Mouse (Mus musculus): ENCODE results near the gene 0610010K14Rik. TPM values are rescaled to one million over a fixed set of nuclear protein-coding genes. Genes with fewer than 3 reads are reported as not detected.

The 0610010K14Rik gene
- total and polyA plus RNA-seq, 3 experiments: 20.2 to 100 (median 64.9) TPM

DNA sequence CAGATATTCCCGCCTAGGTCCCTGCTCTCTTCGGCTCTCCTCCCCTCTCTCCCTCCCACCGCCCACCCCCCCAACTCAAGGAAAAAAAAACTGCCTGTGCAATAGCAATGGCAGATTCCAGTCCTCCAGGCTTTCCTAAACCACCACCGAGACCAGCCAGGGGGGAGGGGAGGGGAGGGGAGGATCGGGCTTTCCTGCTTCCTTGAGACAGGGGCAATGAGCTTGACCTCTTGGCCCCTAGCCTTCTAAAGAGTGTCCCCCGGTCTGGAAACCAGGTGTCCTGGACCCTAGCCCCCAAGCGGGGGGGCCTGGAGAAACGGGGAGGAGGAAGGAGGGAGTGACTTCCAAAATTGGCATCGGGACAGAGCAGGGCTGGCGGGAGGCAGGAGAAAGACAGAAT, 5.2 kb downstream of the 0610010K14Rik start:
- ATAC-seq (ENCODE audit: extremely low read depth, insufficient number of reproducible peaks, low FRiP score, poor library complexity, severe bottlenecking) (no peak), DNase-seq (ENCODE audit: low spot score) (no peak)
- peaks cover 25% of the 10 kb centered on the region for H3K27me3 ChIP-seq (ENCODE audit: insufficient read depth, low read length)
- peak overlapping the region; percentile 16; the same call in 1 of the 2 replicates for H3K4me3 ChIP-seq (ENCODE audit: low read depth, low read length)
- no peaks in the 10 kb centered on the region for H3K9me3 ChIP-seq (replicated peaks)
- peaks cover 75% of the 10 kb centered on the region for H3K4me1 ChIP-seq (ENCODE audit: insufficient read depth, low read depth, low read length)
- TF ChIP-seq GATA1 (IDR thresholded peaks at IDR 0.05; ENCODE audit: borderline replicate concordance, low read length) (no peak), GATA2 (IDR thresholded peaks at IDR 0.05; ENCODE audit: borderline replicate concordance, low read depth, low read length) (no peak), POLR2AphosphoS5 (IDR thresholded peaks at IDR 0.05; ENCODE audit: insufficient replicate concordance, low read depth, low read length) (no peak), CTCF (IDR thresholded peaks at IDR 0.05; ENCODE audit: low read depth, low read length) (no peak), TAL1 (conservative IDR thresholded peaks at IDR 0.05; ENCODE audit: low read depth, low read length) (no peak)
- H3K36me3 ChIP-seq (replicated peaks): peaks cover 29% of the 10 kb centered on the region

DNA sequence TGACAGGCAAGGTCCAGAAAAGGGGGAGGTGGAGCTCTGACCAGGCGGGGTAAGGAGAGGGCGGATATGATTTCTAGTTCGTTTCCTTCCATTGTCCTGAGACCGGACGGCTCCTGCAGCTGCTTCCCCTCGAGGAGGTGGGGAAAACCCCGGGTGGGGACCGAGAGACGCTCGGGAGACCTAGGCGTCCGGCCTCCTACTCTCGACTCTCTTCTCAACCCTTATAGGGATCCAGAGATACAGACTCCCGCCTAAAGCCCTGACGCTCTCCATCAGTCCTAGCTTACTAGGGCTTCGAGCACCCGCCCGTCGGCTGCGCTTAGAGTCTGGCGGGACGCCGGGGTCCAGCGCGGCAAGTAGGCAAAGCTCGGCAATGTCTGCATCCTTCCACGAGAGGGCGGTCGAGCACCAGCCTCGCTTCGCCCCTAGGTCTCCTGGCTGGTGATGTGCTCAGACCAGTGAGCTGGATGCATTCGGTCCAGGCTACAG, 7.4 kb downstream of the 0610010K14Rik start:
- Histone ChIP-seq H3K4me1 (ENCODE audit: insufficient read depth, low read depth, low read length) (peaks cover 59% of the 10 kb centered on the region), H3K9me3 (replicated peaks) (no peaks in the 10 kb centered on the region), H3K4me3 (ENCODE audit: low read depth, low read length) (peak overlapping the region; percentile 55; the same call in 1 of the 2 replicates), H3K36me3 (replicated peaks) (peaks cover 14% of the 10 kb centered on the region), H3K27me3 (ENCODE audit: insufficient read depth, low read length) (peaks cover 27% of the 10 kb centered on the region)
- ATAC-seq (ENCODE audit: extremely low read depth, insufficient number of reproducible peaks, low FRiP score, poor library complexity, severe bottlenecking) (peak; percentile 63), DNase-seq (ENCODE audit: low spot score) (peak; percentile 78)
- no peak for TF ChIP-seq TAL1 (conservative IDR thresholded peaks at IDR 0.05; ENCODE audit: low read depth, low read length)
- peak; percentile 94 for TF ChIP-seq CTCF (IDR thresholded peaks at IDR 0.05; ENCODE audit: low read depth, low read length)

DNA sequence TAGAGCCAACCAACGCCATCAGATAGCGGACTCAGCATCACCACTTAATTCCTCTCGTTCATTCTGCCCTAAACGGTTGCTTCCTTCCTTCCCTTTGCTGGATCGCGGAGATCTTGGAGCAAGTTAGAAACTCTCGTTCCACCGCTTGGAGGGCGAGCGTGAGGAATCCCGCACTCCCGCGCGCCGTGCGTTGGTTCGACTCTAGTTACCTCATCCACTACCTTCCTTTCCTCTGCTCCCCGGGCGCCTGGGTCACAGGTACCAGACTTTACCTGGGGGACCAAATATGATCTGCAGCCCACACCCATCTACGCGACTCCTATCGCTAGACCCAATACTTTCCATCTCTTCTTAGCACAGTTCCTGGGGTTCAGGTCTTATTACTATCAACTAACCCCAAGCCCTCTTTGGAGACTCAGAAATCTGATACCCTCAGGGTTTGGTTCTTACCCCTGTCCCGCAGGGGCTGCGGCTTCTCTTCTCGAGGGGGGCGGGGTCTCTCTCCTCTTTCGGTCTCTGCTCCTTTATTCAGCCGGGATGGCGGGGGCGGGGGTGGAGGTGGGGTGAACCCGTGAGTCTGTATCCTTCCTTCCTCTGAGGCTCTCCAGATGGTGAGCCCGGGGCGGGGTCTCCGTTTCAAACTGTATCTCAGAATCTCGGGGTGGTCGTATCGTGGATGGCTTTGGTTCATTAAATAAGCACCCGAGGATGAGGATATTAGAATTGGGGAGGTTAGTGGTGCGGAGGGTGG, 8.3 kb downstream of the 0610010K14Rik start, which contains the start of gene Bcl6b:
Gene Bcl6b (minus strand): TSS at position 539 of the 751 bp plus-strand sequence.
- ATAC-seq (ENCODE audit: extremely low read depth, insufficient number of reproducible peaks, low FRiP score, poor library complexity, severe bottlenecking): no peak

DNA sequence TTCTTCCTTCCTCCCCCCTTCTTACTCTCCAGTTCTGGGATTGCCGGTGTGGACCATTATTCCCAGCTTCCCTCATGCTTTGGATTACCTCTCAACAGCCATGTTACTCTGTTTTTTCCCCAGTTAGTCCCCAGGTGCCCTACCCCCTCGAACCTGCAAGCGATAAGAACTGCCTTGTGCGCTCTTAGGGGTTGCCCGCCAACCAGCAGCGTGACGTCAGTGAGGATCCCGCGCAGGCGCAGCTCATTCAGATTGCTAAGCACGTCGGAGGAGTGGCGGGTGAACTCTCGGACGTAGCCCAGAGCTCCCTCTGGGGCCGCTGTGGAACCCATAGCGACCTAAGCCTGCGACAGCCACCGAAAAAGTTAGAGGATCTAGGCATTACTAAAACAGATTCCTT, 8.9 kb downstream of the 0610010K14Rik start:
- peaks cover 5% of the 10 kb centered on the region for H3K36me3 ChIP-seq (replicated peaks)
- DNase-seq (ENCODE audit: low spot score) (no peak), ATAC-seq (ENCODE audit: extremely low read depth, insufficient number of reproducible peaks, low FRiP score, poor library complexity, severe bottlenecking) (no peak)
- no peak overlapping the region for H3K4me3 ChIP-seq (ENCODE audit: low read depth, low read length)
- H3K4me1 ChIP-seq (ENCODE audit: insufficient read depth, low read depth, low read length): peaks cover 48% of the 10 kb centered on the region
- H3K27me3 ChIP-seq (ENCODE audit: insufficient read depth, low read length): peaks cover 27% of the 10 kb centered on the region
- no peaks in the 10 kb centered on the region for H3K9me3 ChIP-seq (replicated peaks)
- TF ChIP-seq TAL1 (conservative IDR thresholded peaks at IDR 0.05; ENCODE audit: low read depth, low read length) (no peak), CTCF (IDR thresholded peaks at IDR 0.05; ENCODE audit: low read depth, low read length) (no peak), GATA2 (IDR thresholded peaks at IDR 0.05; ENCODE audit: borderline replicate concordance, low read depth, low read length) (no peak), POLR2AphosphoS5 (IDR thresholded peaks at IDR 0.05; ENCODE audit: insufficient replicate concordance, low read depth, low read length) (no peak), GATA1 (IDR thresholded peaks at IDR 0.05; ENCODE audit: borderline replicate concordance, low read length) (no peak)

More for the DNA sequence above, 8.3 kb downstream of the 0610010K14Rik start, which contains the start of gene Bcl6b:
- no peak for DNase-seq (ENCODE audit: low spot score)
- Histone ChIP-seq H3K36me3 (replicated peaks) (peaks cover 6% of the 10 kb centered on the region), H3K4me1 (ENCODE audit: insufficient read depth, low read depth, low read length) (peaks cover 50% of the 10 kb centered on the region), H3K9me3 (replicated peaks) (no peaks in the 10 kb centered on the region), H3K27me3 (ENCODE audit: insufficient read depth, low read length) (peaks cover 27% of the 10 kb centered on the region), H3K4me3 (ENCODE audit: low read depth, low read length) (peak within 1 kb of the TSS; percentile 55; the same call in 1 of the 2 replicates)
- no peak for TF ChIP-seq POLR2AphosphoS5 (IDR thresholded peaks at IDR 0.05; ENCODE audit: insufficient replicate concordance, low read depth, low read length)
- TF ChIP-seq GATA2 (IDR thresholded peaks at IDR 0.05; ENCODE audit: borderline replicate concordance, low read depth, low read length): no peak
- no peak for TF ChIP-seq CTCF (IDR thresholded peaks at IDR 0.05; ENCODE audit: low read depth, low read length)
- TF ChIP-seq TAL1 (conservative IDR thresholded peaks at IDR 0.05; ENCODE audit: low read depth, low read length): no peak
- TF ChIP-seq GATA1 (IDR thresholded peaks at IDR 0.05; ENCODE audit: borderline replicate concordance, low read length): no peak

DNA sequence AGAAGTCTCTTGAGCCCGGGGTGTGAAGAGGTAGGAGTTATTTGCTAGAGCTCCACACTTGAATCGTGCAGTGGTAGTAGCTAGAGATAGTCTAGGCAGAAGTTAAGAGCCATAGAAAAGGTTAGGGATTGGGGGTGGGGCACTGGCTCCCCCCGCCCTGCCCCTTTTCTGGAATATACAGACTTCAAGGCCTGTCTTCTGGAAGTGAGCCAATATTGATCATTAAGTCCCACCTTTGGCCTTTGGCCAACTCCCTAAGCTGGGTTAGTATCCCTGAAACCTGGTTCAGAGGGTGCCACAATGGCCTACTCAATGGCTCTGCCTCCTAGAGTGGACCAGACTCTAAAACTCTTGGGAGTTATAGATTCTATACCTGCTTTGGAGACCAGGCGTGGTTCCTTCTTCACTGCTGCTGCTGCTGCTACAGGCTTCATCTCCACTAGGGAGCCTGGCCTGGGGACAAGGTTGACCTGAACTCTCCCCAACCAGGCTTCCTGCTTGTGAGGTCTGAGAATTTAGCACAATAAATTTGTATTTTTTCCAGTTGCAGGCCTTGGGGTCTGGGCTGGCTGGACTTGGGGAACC, 10.0 kb downstream of the 0610010K14Rik start:
- peaks cover 27% of the 10 kb centered on the region for H3K27me3 ChIP-seq (ENCODE audit: insufficient read depth, low read length)
- peaks cover 47% of the 10 kb centered on the region for H3K4me1 ChIP-seq (ENCODE audit: insufficient read depth, low read depth, low read length)
- DNase-seq (ENCODE audit: low spot score): no peak
- H3K4me3 ChIP-seq (ENCODE audit: low read depth, low read length): no peak overlapping the region
- H3K9me3 ChIP-seq (replicated peaks): no peaks in the 10 kb centered on the region
- peaks cover 10% of the 10 kb centered on the region for H3K36me3 ChIP-seq (replicated peaks)
- no peak for ATAC-seq (ENCODE audit: extremely low read depth, insufficient number of reproducible peaks, low FRiP score, poor library complexity, severe bottlenecking)
- no peak for TF ChIP-seq GATA1 (IDR thresholded peaks at IDR 0.05; ENCODE audit: borderline replicate concordance, low read length)

DNA sequence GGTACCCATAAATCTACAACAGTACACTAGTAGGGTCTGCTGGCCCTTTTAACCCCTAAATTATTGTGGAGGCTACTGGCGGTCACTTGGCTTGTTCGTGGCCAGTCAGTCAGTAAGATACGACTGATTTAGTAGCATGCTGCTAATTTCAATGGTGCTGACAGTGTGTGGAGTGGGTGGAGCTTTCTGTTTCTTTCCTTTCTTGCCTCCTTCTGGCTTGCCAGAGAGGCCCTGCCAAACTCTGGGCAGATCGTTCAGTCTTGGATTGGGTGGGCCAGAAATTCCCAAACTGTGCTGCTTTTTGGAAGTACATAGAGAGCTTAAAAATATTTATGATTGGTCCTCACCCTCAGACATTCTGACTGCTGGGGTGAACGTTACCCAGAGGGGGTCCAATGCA, 10.6 kb downstream of the 0610010K14Rik start:
- Histone ChIP-seq H3K9me3 (replicated peaks) (no peaks in the 10 kb centered on the region), H3K4me1 (ENCODE audit: insufficient read depth, low read depth, low read length) (peaks cover 46% of the 10 kb centered on the region), H3K27me3 (ENCODE audit: insufficient read depth, low read length) (peaks cover 27% of the 10 kb centered on the region), H3K36me3 (replicated peaks) (peaks cover 13% of the 10 kb centered on the region), H3K4me3 (ENCODE audit: low read depth, low read length) (no peak overlapping the region)
- TF ChIP-seq GATA1 (IDR thresholded peaks at IDR 0.05; ENCODE audit: borderline replicate concordance, low read length) (no peak), GATA2 (IDR thresholded peaks at IDR 0.05; ENCODE audit: borderline replicate concordance, low read depth, low read length) (no peak)
- ATAC-seq (ENCODE audit: extremely low read depth, insufficient number of reproducible peaks, low FRiP score, poor library complexity, severe bottlenecking) (no peak), DNase-seq (ENCODE audit: low spot score) (no peak)
